Mouse (Mus musculus) small intestine, adult 2 months (tissue): Measurements from ENCODE around the gene Fkbp4.

ENCODE experiments used
- CTCF ChIP-seq: fragments of 200-500 bp; IDR thresholded peaks from 2 replicates; pipeline ENCODE4 v1.5.1; 2012; ENCODE audit warnings: low read depth, mild to moderate bottlenecking, control low read depth, inconsistent platforms, low read length, moderate library complexity, mixed read lengths; ENCODE audit not compliant: insufficient replicate concordance, insufficient read length; ENCODE audit errors: extremely low read depth
- POLR2A ChIP-seq: fragments of 200-500 bp; IDR thresholded peaks from 2 replicates; pipeline ENCODE4 v1.6.1; 2012; ENCODE audit warnings: low read depth, mild to moderate bottlenecking, control low read depth, inconsistent platforms, low read length, moderate library complexity

DNA sequence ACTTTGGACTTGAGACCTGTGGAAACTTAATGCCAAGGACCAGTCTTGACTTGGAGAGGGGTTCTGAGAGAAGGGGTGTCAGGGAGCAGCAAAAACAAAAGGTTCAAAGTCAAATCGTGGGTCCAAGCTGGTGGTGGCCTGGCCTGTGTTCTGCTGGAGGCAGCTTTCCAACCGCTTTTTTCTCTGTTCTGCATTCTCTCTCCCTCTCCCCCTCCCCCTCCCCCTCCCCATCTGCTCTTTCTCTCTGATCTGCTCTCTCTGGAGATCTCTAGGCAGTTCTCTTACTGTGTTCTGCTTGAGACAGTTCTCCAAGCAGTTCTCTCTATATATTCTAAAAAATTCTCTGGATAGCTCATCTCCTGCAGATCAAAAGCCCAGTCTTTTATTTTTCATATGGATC is 21.8 kb upstream of the Fkbp4 start:
- TF ChIP-seq CTCF (no peak), POLR2A (no peak)
